Mouse (Mus musculus): ENCODE results near the gene Thrb.

- TF ChIP-seq POLR2A (IDR thresholded peaks at IDR 0.05; ENCODE audit: borderline replicate concordance, low read depth, low read length) (no peak), CTCF (IDR thresholded peaks at IDR 0.05; ENCODE audit: low read depth, low read length) (peak; percentile 41; the same call in 1 of the 2 replicates)
Observed at GRCm38 (mm10) chr14:17967117-17967726, 307.2 kb downstream of the Thrb start.
